Mouse (Mus musculus) layer of hippocampus, adult 11-12 months (tissue): ENCODE measurements around the gene Slc25a43.

ENCODE experiments used
- DNase-seq: peaks from one replicate; pipeline ENCODE4 v3.0.0; 2022; ENCODE audit warnings: low spot score

The Slc25a43 gene

GRCm38 (mm10) chrX:36743503-36744101 lies at the start of gene Slc25a43:
Gene Slc25a43 (plus strand): TSS chrX:36743659.
- DNase-seq = no peak

- DNase-seq = no peak
These were observed 3.1 kb upstream of the Slc25a43 start for GRCm38 (mm10) chrX:36740124-36740951.

DNA sequence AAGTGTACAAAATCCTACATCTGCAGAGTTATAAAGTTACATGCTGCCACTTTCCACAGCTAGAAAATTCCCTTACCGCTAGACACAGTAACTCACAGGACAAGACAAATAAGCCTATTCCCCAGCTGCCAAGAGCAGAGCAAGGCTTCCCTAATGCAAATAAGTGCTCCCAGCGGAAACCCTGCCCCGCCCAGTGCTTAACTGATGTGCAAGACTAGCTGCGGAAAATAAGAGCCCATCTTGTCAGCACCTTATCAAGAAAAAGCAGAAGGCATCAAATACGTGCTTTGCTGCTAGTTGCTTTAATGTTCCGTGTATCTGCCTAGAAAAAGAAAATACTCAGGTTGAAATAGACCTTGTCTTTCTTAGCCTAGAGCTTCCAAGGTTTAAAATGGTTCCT lies 2.2 kb upstream of the Slc25a43 start:
- no peak for DNase-seq

- DNase-seq = no peak
These were observed 715 bp upstream of the Slc25a43 start for GRCm38 (mm10) chrX:36742744-36743143.

DNA sequence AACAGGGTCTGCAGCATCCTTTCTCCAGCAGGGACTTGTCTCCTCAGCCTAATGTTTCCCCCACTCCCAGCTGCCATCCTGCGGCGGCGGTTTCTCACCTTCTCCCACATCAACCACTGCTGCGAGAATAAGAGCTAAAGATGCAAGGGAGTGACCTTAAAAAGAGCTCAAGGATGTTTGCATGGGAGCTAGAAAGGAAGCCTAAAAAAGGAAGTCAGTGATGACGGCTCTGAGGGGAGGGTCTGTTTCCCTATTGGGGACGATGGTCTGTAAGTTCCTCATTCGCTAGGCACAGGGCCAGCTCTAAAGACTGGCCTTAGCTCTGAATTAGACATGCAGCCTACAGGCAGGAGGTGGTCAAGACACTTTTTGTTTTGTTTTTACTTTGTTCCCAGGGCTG lies 1.3 kb downstream of the Slc25a43 start:
- peak; percentile 25 for DNase-seq

- DNase-seq = no peak
These were observed 1.9 kb downstream of the Slc25a43 start for GRCm38 (mm10) chrX:36745333-36745732.

DNA sequence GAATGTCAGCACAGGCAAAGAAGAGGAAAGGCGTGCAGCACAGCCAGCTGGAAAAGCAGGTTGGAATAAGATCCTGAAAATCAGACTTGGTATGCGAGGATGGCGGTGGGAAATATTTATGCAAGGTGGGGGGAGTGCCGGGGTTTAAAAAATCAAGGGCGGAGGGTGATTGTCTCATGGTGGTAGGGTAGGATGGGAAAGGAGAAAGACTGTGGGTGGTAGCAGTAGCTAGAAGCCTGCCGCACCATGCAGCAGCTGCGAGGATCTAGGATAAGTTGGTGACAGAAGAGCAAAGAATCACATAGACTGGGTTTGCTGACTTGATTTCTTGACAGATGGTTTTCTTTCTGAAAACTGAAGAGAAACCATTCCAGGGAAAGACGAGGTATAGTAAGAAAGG lies 3.3 kb downstream of the Slc25a43 start:
- no peak for DNase-seq

GRCm38 (mm10) chrX:36748573-36748972 lies 5.1 kb downstream of the Slc25a43 start:
- no peak for DNase-seq

- no peak for DNase-seq
These were observed 5.9 kb downstream of the Slc25a43 start for GRCm38 (mm10) chrX:36749281-36749785.

DNA sequence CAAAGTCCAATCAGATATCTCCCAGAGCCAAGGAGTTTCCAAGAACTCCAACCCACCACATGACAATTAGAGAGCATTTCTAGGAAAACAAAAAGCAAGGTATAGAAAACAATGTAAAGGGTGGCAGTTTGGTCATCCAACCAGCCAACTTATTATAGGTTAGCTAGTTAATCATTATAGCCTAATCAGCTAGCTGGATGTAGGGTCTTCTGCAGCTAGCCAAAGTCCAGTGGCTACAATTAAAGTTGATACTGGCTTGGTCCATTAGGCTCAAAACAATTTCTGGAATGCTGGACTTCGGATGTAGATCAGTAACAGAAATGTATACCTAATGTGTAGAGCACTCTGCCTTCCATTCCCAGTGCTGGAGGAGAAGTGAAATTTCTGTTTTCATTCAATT lies 7.1 kb downstream of the Slc25a43 start:
- no peak for DNase-seq

- DNase-seq = no peak
These were observed 9.1 kb downstream of the Slc25a43 start for GRCm38 (mm10) chrX:36752586-36752985.

GRCm38 (mm10) chrX:36757796-36758472 lies 14.5 kb downstream of the Slc25a43 start:
- DNase-seq = no peak

GRCm38 (mm10) chrX:36758566-36758965 lies 15.1 kb downstream of the Slc25a43 start:
- no peak for DNase-seq

DNA sequence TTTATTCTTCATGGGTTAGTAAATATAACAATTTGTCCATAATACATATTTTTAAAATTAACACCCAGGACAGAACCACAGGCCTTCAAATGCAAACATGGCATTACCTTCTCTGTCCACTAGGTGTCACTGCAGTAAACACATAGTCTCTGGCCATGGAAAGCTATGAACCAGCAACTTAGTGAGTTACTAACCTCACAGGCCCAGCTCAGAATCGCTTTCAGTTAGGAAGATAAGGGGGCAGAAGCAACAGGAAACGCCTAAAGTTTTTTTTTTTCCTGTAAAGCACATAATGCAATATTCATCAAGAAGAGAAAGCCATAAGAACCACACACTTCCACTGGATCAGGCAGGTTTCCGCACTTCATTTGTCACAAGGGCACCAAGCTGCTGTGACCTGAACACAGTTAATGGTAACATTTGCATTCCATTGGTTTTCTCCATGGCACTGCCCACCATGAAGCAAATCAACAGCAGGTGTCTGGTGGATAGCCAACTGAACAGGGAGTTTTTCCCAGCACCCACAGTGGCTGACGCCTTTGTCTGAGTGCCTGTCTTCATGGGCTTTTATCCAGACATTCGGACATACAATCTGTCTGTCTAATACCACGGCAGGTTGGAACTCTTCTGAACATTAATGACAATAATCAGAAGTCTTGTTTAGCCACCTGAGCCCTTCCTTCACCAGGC lies 17.6 kb downstream of the Slc25a43 start:
- peak; percentile 60 for DNase-seq

DNA sequence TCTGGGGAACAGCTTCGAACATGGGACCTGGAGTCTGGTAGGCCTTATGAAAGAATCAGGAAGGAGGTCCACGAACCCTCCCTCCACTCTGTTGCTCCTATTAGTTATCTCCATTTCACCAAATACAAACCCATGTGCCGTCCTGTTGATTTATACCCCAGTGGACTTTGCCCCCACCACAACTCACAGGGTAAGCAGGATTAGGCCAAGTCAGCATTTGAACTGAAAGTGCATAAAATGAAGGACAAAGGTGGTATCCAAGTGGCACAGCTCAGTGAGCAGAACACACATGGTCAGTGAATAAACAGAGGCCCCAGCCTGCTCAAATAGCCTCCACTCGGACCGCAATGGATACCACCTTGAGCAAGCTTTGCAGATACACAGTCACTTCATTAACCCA lies 18.8 kb downstream of the Slc25a43 start:
- DNase-seq = no peak

DNA sequence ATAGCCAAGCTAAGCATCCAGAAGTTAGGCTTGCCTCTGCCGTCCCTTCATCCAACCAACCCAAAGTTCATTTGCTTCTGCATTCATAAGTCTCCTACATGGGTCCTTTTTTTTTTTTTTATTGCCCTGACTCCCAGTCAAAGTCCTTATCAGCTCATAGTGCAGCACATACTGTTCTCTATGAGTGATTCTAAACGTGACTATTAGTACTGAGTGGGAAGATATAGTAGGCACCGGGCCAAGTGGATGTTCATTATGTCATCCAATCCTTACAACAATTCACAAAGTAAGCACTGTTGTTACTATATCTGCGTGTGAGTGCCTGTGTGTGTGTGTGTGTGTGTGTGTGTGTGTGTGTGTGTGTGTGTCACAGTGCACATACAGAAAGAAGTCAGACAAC lies 19.4 kb downstream of the Slc25a43 start:
- DNase-seq = no peak

GRCm38 (mm10) chrX:36763298-36763933 lies 20.0 kb downstream of the Slc25a43 start:
- no peak for DNase-seq

DNA sequence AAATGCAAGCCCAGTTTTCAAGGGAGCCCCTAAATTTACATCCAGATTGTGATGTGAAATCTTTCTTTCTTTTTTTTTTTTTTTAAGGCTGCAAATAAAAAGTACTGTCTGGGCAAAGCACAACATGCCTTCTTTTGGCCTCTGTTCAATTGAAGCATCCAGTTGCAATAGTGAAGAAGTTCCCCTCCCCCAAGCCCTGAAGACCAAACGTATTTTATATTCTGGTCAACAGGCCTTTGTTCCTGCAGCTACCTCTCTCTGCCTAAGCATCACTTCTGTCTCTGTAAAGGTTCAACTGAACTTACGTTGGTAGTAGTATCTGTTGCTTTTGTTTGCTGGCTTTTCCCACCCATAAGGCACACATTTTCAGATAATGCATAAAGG lies 20.5 kb downstream of the Slc25a43 start:
- DNase-seq = no peak

DNA sequence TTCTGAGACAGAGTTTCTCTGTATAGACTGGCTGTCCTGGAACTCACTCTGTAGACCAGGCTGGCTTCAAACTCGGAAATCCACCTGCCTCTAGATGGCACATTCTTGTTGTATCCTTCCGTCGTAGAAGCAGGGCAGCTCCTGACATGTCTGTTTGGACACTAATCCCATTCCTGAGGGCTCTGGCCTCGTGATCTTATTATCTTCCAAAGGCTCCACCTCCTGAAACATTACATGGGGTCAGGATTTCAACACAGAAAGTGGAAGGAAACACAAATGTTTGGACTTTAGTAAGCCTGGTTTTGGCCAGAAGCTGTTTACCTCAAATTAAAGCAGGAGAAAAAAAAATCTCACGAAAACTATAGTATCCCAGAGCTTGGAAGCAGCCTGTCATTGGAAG lies 23.9 kb downstream of the Slc25a43 start:
- no peak for DNase-seq

DNA sequence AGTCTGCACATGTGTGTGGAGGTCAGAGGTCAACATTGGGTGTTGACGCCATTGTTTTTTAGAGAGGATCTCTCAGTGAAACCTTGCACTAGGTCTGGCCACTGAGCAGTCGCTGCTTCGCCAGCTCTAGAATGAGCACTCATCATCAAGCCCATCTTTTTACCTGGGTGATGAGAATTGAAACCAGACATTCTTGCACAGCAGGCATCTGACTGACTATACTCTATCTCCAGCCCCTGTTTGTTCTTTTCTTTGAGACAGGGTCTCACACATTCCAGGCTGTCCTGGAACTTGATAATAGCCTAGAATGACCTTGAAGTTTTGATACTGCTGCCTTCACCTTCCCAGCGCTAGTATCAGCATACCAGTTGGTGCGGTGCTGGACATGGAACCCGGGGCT lies 29.1 kb downstream of the Slc25a43 start:
- no peak for DNase-seq

DNA sequence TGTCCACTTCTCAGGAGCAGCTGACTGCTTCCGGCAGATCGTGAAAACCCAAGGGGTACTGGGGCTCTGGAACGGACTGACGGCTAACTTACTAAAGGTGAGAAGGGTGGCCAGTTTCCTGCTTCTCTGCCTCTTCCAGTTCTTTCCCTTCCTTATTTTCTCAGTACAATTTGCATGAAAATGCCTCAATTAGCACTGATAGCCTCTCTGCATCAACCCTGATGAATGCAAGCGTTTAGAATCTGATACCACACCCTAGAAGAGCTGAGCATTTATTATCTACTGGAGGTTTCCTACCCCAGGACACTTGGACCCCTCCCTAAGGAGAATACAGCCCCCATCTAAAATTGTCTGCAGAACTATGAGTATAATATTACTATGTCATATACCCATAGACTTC lies 32.1 kb downstream of the Slc25a43 start:
- DNase-seq = no peak

DNA sequence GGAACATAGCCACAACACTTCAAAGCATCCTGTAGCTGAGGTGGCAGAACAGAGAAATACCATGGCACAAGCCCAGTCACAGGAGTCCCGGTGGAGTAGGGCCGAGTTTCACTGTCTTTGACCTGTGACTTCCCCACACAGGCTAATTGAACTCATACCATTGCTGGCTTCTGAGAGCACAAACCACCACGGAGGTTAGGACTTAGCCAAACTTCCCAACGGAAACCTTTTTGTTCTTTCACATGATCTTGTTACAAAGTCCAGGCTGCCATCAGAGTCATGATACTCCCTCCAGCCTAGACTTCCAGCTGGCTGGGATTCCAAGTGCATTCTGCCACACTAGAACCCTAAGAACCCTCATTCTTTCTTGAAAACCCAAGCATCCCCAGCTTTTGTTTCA lies 34.2 kb downstream of the Slc25a43 start:
- DNase-seq = no peak
